ENCODE assay signal across 20 mouse cellular contexts in the genomic region with DNA sequence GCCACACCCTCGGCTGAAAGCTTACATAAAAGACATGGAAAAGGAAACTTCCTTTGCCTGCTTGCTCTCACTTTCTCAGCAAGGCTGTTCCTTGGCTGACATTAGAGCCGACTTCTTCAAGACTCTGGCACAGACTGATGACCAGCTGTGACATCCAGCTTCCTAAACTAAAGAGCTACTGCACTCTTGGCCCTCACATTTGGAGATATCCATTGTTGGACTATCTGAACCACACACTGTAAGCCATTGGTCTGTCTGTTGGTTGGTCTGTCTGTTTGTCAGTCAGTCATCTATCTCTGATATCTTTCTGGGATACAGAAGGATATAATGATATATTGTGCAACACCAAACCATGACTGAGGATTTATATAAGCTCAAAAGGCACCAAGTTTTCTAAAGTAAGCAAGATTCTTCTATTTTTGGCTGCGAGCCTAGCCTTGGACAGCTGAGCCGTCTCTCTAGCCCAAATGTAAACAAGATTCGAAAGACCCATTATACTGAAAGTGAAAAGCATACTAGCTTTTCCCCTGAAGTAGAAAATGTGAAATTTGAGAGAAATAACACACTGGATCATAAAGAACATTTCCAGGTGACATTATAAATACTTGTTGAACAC. TPM values are rescaled to one million over a fixed set of nuclear protein-coding genes. Genes with fewer than 3 reads are reported as not detected.
DNase-seq lines count a peak whose midpoint lies in the region; ATAC-seq lines count a peak whose summit lies in the region.
"Had no signal": no experiment of that assay in that cellular context is flagged by ENCODE, and none has a peak within 500 bp of the region (broad histone marks: within the 10 kb centered on the region; RNA-seq: fewer than 3 reads in every experiment).

No protein-coding gene starts in this region.

- peak; percentile 17 to 24 for DNase-seq in heart, postnatal 10 days
- no peak for DNase-seq in heart, postnatal 36 days
- peak; percentile 14 for DNase-seq in kidney, postnatal 10 days
- no peak for DNase-seq in kidney, postnatal 36 days
- peak; percentile 53 for DNase-seq in midbrain, embryonic 11.5 days (ENCODE audit: low spot score, missing footprints)
- no peak for DNase-seq in midbrain, embryonic 14.5 days
- no peak for DNase-seq in cerebellum, adult 9-11 months
- DNase-seq: B cell, adult 2 months; cerebellum, adult 2 months; gastrocnemius, postnatal 36 days; heart, postnatal 14 days; kidney, adult 2 months; liver, postnatal 0 days; right cerebral cortex, postnatal 25 days; thymus, postnatal 25 days had no signal

- intact Hi-C loops in heart, postnatal 10 days (cut with DNase I) = no loop called here
- intact Hi-C loops in heart, postnatal 36 days (cut with DNase I) = no loop called here

- no peak overlapping the region for H3K4me3 ChIP-seq in midbrain, embryonic 11.5 days (ENCODE audit: low read depth, low read length)
- H3K4me3 ChIP-seq in midbrain, embryonic 14.5 days (replicated peaks; ENCODE audit: low read depth, low read length) = no peak overlapping the region
- no peak overlapping the region for H3K4me3 ChIP-seq in stomach, embryonic 15.5 days (replicated peaks)
- H3K4me3 ChIP-seq: erythroblast, embryonic 14.5 days; limb, embryonic 15.5 days had no signal

- H3K27ac ChIP-seq in midbrain, embryonic 11.5 days (ENCODE audit: low read depth, low read length) = no peak overlapping the region
- H3K27ac ChIP-seq in midbrain, embryonic 14.5 days (replicated peaks; ENCODE audit: low read depth, low read length) = no peak overlapping the region
- peak overlapping the region; percentile 62; the same call in 1 of the 2 replicates for H3K27ac ChIP-seq in stomach, embryonic 15.5 days
- H3K27ac ChIP-seq: hindbrain, embryonic 14.5 days; limb, embryonic 15.5 days had no signal

- no peaks in the 10 kb centered on the region for H3K27me3 ChIP-seq in midbrain, embryonic 11.5 days (ENCODE audit: control insufficient read depth, insufficient read depth, low read length)
- H3K27me3 ChIP-seq in midbrain, embryonic 14.5 days (ENCODE audit: control insufficient read depth, insufficient read depth, low read length) = no peaks in the 10 kb centered on the region
- no peaks in the 10 kb centered on the region for H3K27me3 ChIP-seq in stomach, embryonic 15.5 days (replicated peaks)
- H3K27me3 ChIP-seq: limb, embryonic 15.5 days had no signal

- H3K4me1 ChIP-seq in midbrain, embryonic 11.5 days (ENCODE audit: control insufficient read depth, insufficient read depth, low read length) = no peaks in the 10 kb centered on the region
- H3K4me1 ChIP-seq in midbrain, embryonic 14.5 days (ENCODE audit: control insufficient read depth, insufficient read depth, low read length) = no peaks in the 10 kb centered on the region
- H3K4me1 ChIP-seq in stomach, embryonic 15.5 days = no peaks in the 10 kb centered on the region
- H3K4me1 ChIP-seq: limb, embryonic 15.5 days had no signal

- no peak overlapping the region for H3K4me2 ChIP-seq in midbrain, embryonic 11.5 days
- H3K4me2 ChIP-seq in midbrain, embryonic 14.5 days (ENCODE audit: low read length) = no peak overlapping the region
- no peak overlapping the region for H3K4me2 ChIP-seq in stomach, embryonic 15.5 days
- H3K4me2 ChIP-seq: hindbrain, embryonic 14.5 days; limb, embryonic 15.5 days had no signal

- WGBS in midbrain, embryonic 11.5 days = 81% methylated on average over 5 of the region's 5 CpGs
- 79% methylated on average over 5 of the region's 5 CpGs for WGBS in midbrain, embryonic 14.5 days
- 31% methylated on average over 5 of the region's 5 CpGs for WGBS in stomach, embryonic 15.5 days

- H3K9me3 ChIP-seq in midbrain, embryonic 11.5 days (ENCODE audit: control insufficient read depth, low read length) = no peaks in the 10 kb centered on the region
- H3K9me3 ChIP-seq in midbrain, embryonic 14.5 days (ENCODE audit: control insufficient read depth, low read length) = no peaks in the 10 kb centered on the region
- no peaks in the 10 kb centered on the region for H3K9me3 ChIP-seq in stomach, embryonic 15.5 days
- H3K9me3 ChIP-seq: limb, embryonic 15.5 days had no signal

- no peaks in the 10 kb centered on the region for H3K36me3 ChIP-seq in midbrain, embryonic 11.5 days (ENCODE audit: control insufficient read depth, insufficient read depth, low read length)
- H3K36me3 ChIP-seq in midbrain, embryonic 14.5 days (ENCODE audit: control insufficient read depth, insufficient read depth, low read length) = no peaks in the 10 kb centered on the region
- no peaks in the 10 kb centered on the region for H3K36me3 ChIP-seq in stomach, embryonic 15.5 days
- H3K36me3 ChIP-seq: limb, embryonic 15.5 days had no signal

- no peak overlapping the region for H3K9ac ChIP-seq in midbrain, embryonic 11.5 days (ENCODE audit: low read length)
- H3K9ac ChIP-seq in midbrain, embryonic 14.5 days (replicated peaks; ENCODE audit: low read length) = no peak overlapping the region
- no peak overlapping the region for H3K9ac ChIP-seq in stomach, embryonic 15.5 days
- H3K9ac ChIP-seq: hindbrain, embryonic 14.5 days; limb, embryonic 15.5 days; liver, postnatal 0 days had no signal

- ATAC-seq in midbrain, embryonic 11.5 days (ENCODE audit: low FRiP score) = no peak
- ATAC-seq in midbrain, embryonic 14.5 days (ENCODE audit: low FRiP score, low TSS enrichment) = no peak
- ATAC-seq in stomach, embryonic 15.5 days (ENCODE audit: insufficient read depth, low FRiP score, low read depth) = peak; percentile 50; the same call in 1 of the 2 replicates
- ATAC-seq: forebrain, embryonic 14.5 days; liver, postnatal 0 days had no signal

RNA-seq across cellular contexts. Expression of gene Atxn7l3b, which starts 12.1 kb away (rescaled TPM):
- 10 to 100 TPM; 57.6 to 58.2 TPM for total RNA-seq in heart, postnatal 10 days (2021)
- 10 to 100 TPM; 26.4 to 31.2 TPM for total RNA-seq in heart, postnatal 36 days (2021)
- polyA plus RNA-seq in midbrain, embryonic 11.5 days (2014; fragmentation: Nextera tagmentation; extraction: Ambion mirVana) = 294 TPM in 2 replicates
- polyA plus RNA-seq in midbrain, embryonic 14.5 days (2014; fragmentation: Nextera tagmentation; extraction: Ambion mirVana) = 332 and 356 TPM in 2 replicates
- polyA plus RNA-seq in stomach, embryonic 15.5 days (2015; fragmentation: Nextera tagmentation; extraction: Ambion mirVana) = 194 and 209 TPM in 2 replicates

Comparison
In these comparisons a context has a peak if more than half of its experiments do, and no peak if none do; other contexts are left out.
1. DNase-seq: peak in heart, postnatal 10 days (2 of 2), kidney, postnatal 10 days (single experiment) and midbrain, embryonic 11.5 days (single experiment); none in heart, postnatal 36 days (0 of 2), kidney, postnatal 36 days (0 of 2), midbrain, embryonic 14.5 days (single experiment) and cerebellum, adult 9-11 months (single experiment).